Mouse (Mus musculus) erythroblast, embryonic 14.5 days (primary cell): ENCODE data around the gene Sh3bp4.

Experiments used
- GATA1 ChIP-seq: IDR thresholded peaks from 2 replicates; pipeline ENCODE4 v1.6.1; 2012; ENCODE audit warnings: low read length, inconsistent platforms, mixed read lengths
- TAL1 ChIP-seq: IDR thresholded peaks from 3 replicates; pipeline ENCODE4 v1.6.1; 2012; ENCODE audit warnings: low read length, inconsistent platforms, mixed read lengths

- TF ChIP-seq TAL1 (no peak), GATA1 (no peak)
Observed at GRCm38 (mm10) chr1:89137086-89137816, 67.0 kb downstream of the Sh3bp4 start.
